Mouse (Mus musculus) Patski (cell line): Measurements from ENCODE around the gene Hs1bp3. TPM values are rescaled to one million over a fixed set of nuclear protein-coding genes. Genes with fewer than 3 reads are reported as not detected.

Experiments
- ATAC-seq: fragments of 100-300 bp; one replicate; pipeline ENCODE4 v1.8.0; 2021
- CTCF ChIA-PET: fragments of 350-600 bp; sonication (Branson Sonifier 250); formaldehyde crosslinking; loops from one replicate; lab custom pipeline; 2022; ENCODE audit warnings: inconsistent platforms; lab: Charles Lee
- POLR2A ChIA-PET: fragments of 350-600 bp; sonication (Branson Sonifier 250); formaldehyde crosslinking; loops from one replicate; lab custom pipeline; 2022; ENCODE audit warnings: antibody characterized with exemption, inconsistent platforms; lab: Charles Lee
- DNase-seq: peaks from one replicate; pipeline ENCODE4 v3.0.0-alpha.2; 2011; ENCODE audit warnings: low read depth, low spot score
- H3K27me3 ChIP-seq: fragments of 371-371 bp; one replicate; pipeline ENCODE4 v1.5.1; 2021
- CTCF ChIP-seq: fragments of 100-300 bp; IDR thresholded peaks from one replicate; pipeline ENCODE4 v1.5.1; 2021
- in situ Hi-C: fragments of 300-500 bp; cut with MboI; formaldehyde crosslinking; loops from 3 replicates; pipeline ENCODE4 v1.11.1; 2018; ENCODE audit warnings: low pct_unique_long_range_greater_than_20kb, mixed read lengths
- polyA plus RNA-seq: library from polyadenylated mRNA; unstranded; gene quantifications from one replicate; pipeline ENCODE4 v1.2.3, GENCODE M21; 2021

Gene Hs1bp3
- polyA plus RNA-seq = 34.4 TPM

GRCm38 (mm10) chr12:8313270-8313771 is at the start of gene Hs1bp3:
Gene Hs1bp3 (plus strand): TSS chr12:8313432.
- peak; percentile 82 for ATAC-seq
- DNase-seq = no peak
- TF ChIP-seq CTCF = no peak
- ChIA-PET POLR2A (interaction anchor here (1.4 to 1.9 kb wide), 2 partner anchors 186 to 187 kb away, joined by 3 to 6 read pairs; partner anchors contain the start of gene Rhob), CTCF (interaction anchor here (1.0 kb wide), 1 partner anchor 238 kb away, joined by 3 read pairs; no protein-coding TSS in a partner anchor)
- no peaks in the 10 kb centered on the region for H3K27me3 ChIP-seq
- in situ Hi-C loops = loop anchor here (25.0 kb wide), 1 partner anchor 699 kb away; no protein-coding TSS in a partner anchor

GRCm38 (mm10) chr12:8266311-8266710 is 46.9 kb upstream of the Hs1bp3 start:
- in situ Hi-C loops = no loop called here

GRCm38 (mm10) chr12:8269627-8270026 is 43.6 kb upstream of the Hs1bp3 start:
- no peak for TF ChIP-seq CTCF

More at GRCm38 (mm10) chr12:8266311-8266710, 46.9 kb upstream of the Hs1bp3 start:
- POLR2A ChIA-PET = no interaction called here
- ATAC-seq (no peak), DNase-seq (no peak)
- no peak for TF ChIP-seq CTCF
- no peaks in the 10 kb centered on the region for H3K27me3 ChIP-seq
- CTCF ChIA-PET = no interaction called here

GRCm38 (mm10) chr12:8271405-8271804 is 41.8 kb upstream of the Hs1bp3 start:
- ATAC-seq (no peak), DNase-seq (no peak)
- TF ChIP-seq CTCF = no peak
- in situ Hi-C loops = no loop called here
- ChIA-PET CTCF (no interaction called here), POLR2A (no interaction called here)
- no peaks in the 10 kb centered on the region for H3K27me3 ChIP-seq

More at GRCm38 (mm10) chr12:8269627-8270026, 43.6 kb upstream of the Hs1bp3 start:
- no peaks in the 10 kb centered on the region for H3K27me3 ChIP-seq
- in situ Hi-C loops = no loop called here
- ATAC-seq = no peak
- ChIA-PET CTCF (no interaction called here), POLR2A (no interaction called here)
- no peak for DNase-seq

- ChIA-PET POLR2A (no interaction called here), CTCF (no interaction called here)
- no peak for TF ChIP-seq CTCF
- no peaks in the 10 kb centered on the region for H3K27me3 ChIP-seq
- no peak for ATAC-seq
- no peak for DNase-seq
- in situ Hi-C loops = no loop called here
These were observed 39.6 kb upstream of the Hs1bp3 start for GRCm38 (mm10) chr12:8273471-8274171.

GRCm38 (mm10) chr12:8275424-8275823 is 37.8 kb upstream of the Hs1bp3 start:
- TF ChIP-seq CTCF = no peak
- CTCF ChIA-PET = interaction anchor here (0.9 kb wide), 1 partner anchor 42 kb away, joined by 5 read pairs; no protein-coding TSS in a partner anchor
- POLR2A ChIA-PET = no interaction called here
- in situ Hi-C loops = no loop called here
- H3K27me3 ChIP-seq = no peaks in the 10 kb centered on the region
- ATAC-seq (no peak), DNase-seq (no peak)

- POLR2A ChIA-PET = no interaction called here
- no peak for ATAC-seq
These were observed 31.8 kb upstream of the Hs1bp3 start for GRCm38 (mm10) chr12:8281225-8282017.

GRCm38 (mm10) chr12:8287970-8288369 is 25.3 kb upstream of the Hs1bp3 start:
- TF ChIP-seq CTCF = no peak
- DNase-seq = no peak
- H3K27me3 ChIP-seq = no peaks in the 10 kb centered on the region
- POLR2A ChIA-PET = no interaction called here
- ATAC-seq = no peak
- CTCF ChIA-PET = interaction anchor here (2.0 kb wide), 1 partner anchor 13 kb away, joined by 8 read pairs; the partner anchor contains the start of gene Gdf7
- in situ Hi-C loops = no loop called here

More at GRCm38 (mm10) chr12:8281225-8282017, 31.8 kb upstream of the Hs1bp3 start:
- no peaks in the 10 kb centered on the region for H3K27me3 ChIP-seq
- in situ Hi-C loops = no loop called here
- no peak for TF ChIP-seq CTCF
- DNase-seq = no peak
- CTCF ChIA-PET = no interaction called here

GRCm38 (mm10) chr12:8289099-8289498 is 24.1 kb upstream of the Hs1bp3 start:
- no peaks in the 10 kb centered on the region for H3K27me3 ChIP-seq

GRCm38 (mm10) chr12:8289499-8289898 is 23.7 kb upstream of the Hs1bp3 start:
- in situ Hi-C loops = no loop called here
- TF ChIP-seq CTCF = no peak
- DNase-seq (no peak), ATAC-seq (no peak)
- CTCF ChIA-PET = no interaction called here
- H3K27me3 ChIP-seq = no peaks in the 10 kb centered on the region
- POLR2A ChIA-PET = no interaction called here

More at GRCm38 (mm10) chr12:8289099-8289498, 24.1 kb upstream of the Hs1bp3 start:
- CTCF ChIA-PET = no interaction called here
- POLR2A ChIA-PET = no interaction called here
- ATAC-seq (no peak), DNase-seq (no peak)
- TF ChIP-seq CTCF = no peak
- in situ Hi-C loops = no loop called here
